Mouse (Mus musculus): ENCODE measurements around the gene Kank2.

- TF ChIP-seq CTCF (IDR thresholded peaks at IDR 0.05; ENCODE audit: borderline replicate concordance, insufficient read depth, low read depth, low read length) (no peak), POLR2A (IDR thresholded peaks at IDR 0.05; ENCODE audit: borderline replicate concordance, insufficient read depth, low read length) (no peak)
Observed at GRCm38 (mm10) chr9:21750370-21750769, 48.2 kb downstream of the Kank2 start.

Measured in cerebellum, adult 2 months (tissue).